Mouse (Mus musculus): ENCODE measurements around the gene Gm6401. TPM values are rescaled to one million over a fixed set of nuclear protein-coding genes. Genes with fewer than 3 reads are reported as not detected.

Gene Gm6401
- polyA plus RNA-seq (2012; ENCODE audit: low replicate concordance), result not detected in 2 replicates

GRCm38 (mm10) chr14:41967827-41968226 lies at the start of gene Gm6401:
Gene Gm6401 (minus strand): TSS chr14:41967927.

DNA sequence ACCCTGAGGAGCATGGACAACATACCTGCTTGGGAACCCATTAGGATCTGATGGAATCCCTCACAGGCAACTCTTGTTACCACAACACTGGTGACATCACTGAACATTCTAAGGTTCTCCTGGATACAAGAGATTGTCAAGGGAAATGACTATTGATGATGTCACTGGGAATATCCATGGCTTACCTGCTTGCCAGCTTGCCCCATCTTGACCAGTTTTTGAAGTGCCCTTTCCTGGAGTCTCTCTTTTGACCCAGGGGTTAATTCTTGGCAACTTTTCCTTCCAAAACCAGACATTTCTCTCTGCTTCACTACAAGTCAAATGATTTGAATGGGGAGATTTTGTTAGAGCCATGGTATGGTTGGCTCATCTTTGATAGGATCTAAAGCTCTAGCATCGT lies 15.5 kb upstream of the Gm6401 start, which contains the start of gene Gm3543:
Gene Gm3543, minus strand, starts transcription at position 101 of the 400 bp plus-strand sequence.

GRCm38 (mm10) chr14:41943695-41944094 lies 24.0 kb downstream of the Gm6401 start, which contains the start of gene 1700024B05Rik:
Gene 1700024B05Rik (plus strand): TSS chr14:41943995.

DNA sequence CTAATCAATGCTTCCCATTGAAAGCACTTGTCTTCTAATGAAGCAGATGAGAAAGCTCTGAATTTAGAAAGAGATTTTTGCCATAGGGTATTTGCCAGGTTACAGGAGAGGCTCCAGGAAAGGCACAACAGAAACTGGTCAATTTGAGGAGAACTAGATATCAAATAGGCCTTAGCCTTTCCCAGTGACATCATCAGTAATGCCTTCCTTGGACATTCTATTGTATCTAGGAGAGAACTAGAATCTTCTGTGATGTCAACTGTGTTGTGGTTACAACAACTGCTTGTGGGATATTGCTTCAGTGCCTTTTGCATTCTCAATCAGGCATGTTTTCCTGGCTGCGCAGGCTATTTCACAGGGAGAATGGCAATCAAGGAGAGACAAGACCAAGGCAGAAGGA lies 43.1 kb downstream of the Gm6401 start, which contains the start of gene 1700049E17Rik1:
Gene 1700049E17Rik1, plus strand, starts transcription at position 301 of the 400 bp plus-strand sequence.

Other genes starting within 250 kb of the Gm6401 start
- gene Gm7929, start 217.3 kb downstream of the Gm6401 start, polyA plus RNA-seq (2012; ENCODE audit: low replicate concordance), result not detected in 2 replicates
- gene Gm47189, start 195.5 kb downstream of the Gm6401 start, polyA plus RNA-seq (2012; ENCODE audit: low replicate concordance), result not detected in 2 replicates
- gene Gm7980, start 60.6 kb downstream of the Gm6401 start, polyA plus RNA-seq (2012; ENCODE audit: low replicate concordance), result not detected in 2 replicates
- not detected in 2 replicates for gene 1700049E17Rik1, start 43.0 kb downstream of the Gm6401 start, polyA plus RNA-seq (2012; ENCODE audit: low replicate concordance)
- gene 1700024B05Rik, start 23.9 kb downstream of the Gm6401 start, polyA plus RNA-seq (2012; ENCODE audit: low replicate concordance), result not detected in 2 replicates
- not detected in 2 replicates for gene Gm3543, start 15.4 kb upstream of the Gm6401 start, polyA plus RNA-seq (2012; ENCODE audit: low replicate concordance)
- gene Gm7951, start 149.4 kb upstream of the Gm6401 start, polyA plus RNA-seq (2012; ENCODE audit: low replicate concordance), result not detected in 2 replicates
- not detected in 2 replicates for gene Gm17027, start 194.7 kb upstream of the Gm6401 start, polyA plus RNA-seq (2012; ENCODE audit: low replicate concordance)
- not detected in 2 replicates for gene Gm3573, start 222.9 kb upstream of the Gm6401 start, polyA plus RNA-seq (2012; ENCODE audit: low replicate concordance)

All from hematopoietic multipotent progenitor cell, adult 10-12 weeks (in vitro differentiated cells).